Mouse (Mus musculus): ENCODE results near the gene C87436. TPM values are rescaled to one million over a fixed set of nuclear protein-coding genes. Genes with fewer than 3 reads are reported as not detected.

The C87436 gene
- polyA plus RNA-seq, 1 experiment from 2014 or later = 33.6 TPM

GRCm38 (mm10) chr6:86439531-86439930 is 1.4 kb downstream of the C87436 start:
- Histone ChIP-seq H3K4me1 (ENCODE audit: control insufficient read depth, insufficient read depth, low read length) (no peaks in the 10 kb centered on the region), H3K4me2 (ENCODE audit: low read length) (peak overlapping the region; percentile 79), H3K27me3 (replicated peaks; ENCODE audit: control insufficient read depth, insufficient read depth, low read length) (no peaks in the 10 kb centered on the region), H3K9me3 (replicated peaks; ENCODE audit: control insufficient read depth, low read length) (no peaks in the 10 kb centered on the region), H3K4me3 (ENCODE audit: low read depth, low read length) (peak overlapping the region; percentile 83), H3K9ac (ENCODE audit: low read length) (peak overlapping the region; percentile 86), H3K27ac (ENCODE audit: low read depth, low read length) (no peak overlapping the region), H3K36me3 (ENCODE audit: control insufficient read depth, insufficient read depth, low read length) (peaks cover 33% of the 10 kb centered on the region)
- DNase-seq (ENCODE audit: low spot score) (no peak), ATAC-seq (no peak)
- WGBS = 95% methylated on average over 1 of the region's 1 CpGs

DNA sequence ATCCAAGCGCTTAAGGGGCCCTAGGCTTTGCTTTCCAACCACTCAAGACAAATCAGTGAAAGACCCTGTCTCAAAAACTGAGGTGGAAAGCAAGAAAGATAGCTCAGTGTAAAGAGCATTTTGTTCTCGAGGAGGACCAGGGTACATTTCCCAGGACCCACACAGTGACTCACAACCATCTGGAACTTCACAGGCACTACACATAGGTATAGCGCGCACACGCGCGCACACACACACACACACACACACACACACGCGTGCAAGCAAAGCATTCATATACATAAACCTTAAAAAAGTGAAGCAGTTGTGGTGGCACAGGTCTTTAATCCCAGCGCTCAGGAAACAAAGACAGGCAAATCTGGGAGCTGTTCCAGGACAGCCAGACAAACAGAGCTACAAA is 3.4 kb downstream of the C87436 start:
- WGBS = 91% methylated on average over 10 of the region's 10 CpGs
- no peaks in the 10 kb centered on the region for H3K27me3 ChIP-seq (replicated peaks; ENCODE audit: control insufficient read depth, insufficient read depth, low read length)
- no peak overlapping the region for H3K4me2 ChIP-seq (ENCODE audit: low read length)
- DNase-seq (ENCODE audit: low spot score) (no peak), ATAC-seq (no peak)
- peaks cover 29% of the 10 kb centered on the region for H3K36me3 ChIP-seq (ENCODE audit: control insufficient read depth, insufficient read depth, low read length)
- H3K4me3 ChIP-seq (ENCODE audit: low read depth, low read length) = no peak overlapping the region
- H3K27ac ChIP-seq (ENCODE audit: low read depth, low read length) = no peak overlapping the region
- H3K9me3 ChIP-seq (replicated peaks; ENCODE audit: control insufficient read depth, low read length) = no peaks in the 10 kb centered on the region
- H3K9ac ChIP-seq (ENCODE audit: low read length) = no peak overlapping the region
- no peaks in the 10 kb centered on the region for H3K4me1 ChIP-seq (ENCODE audit: control insufficient read depth, insufficient read depth, low read length)

- no peaks in the 10 kb centered on the region for H3K4me1 ChIP-seq (ENCODE audit: control insufficient read depth, insufficient read depth, low read length)
- H3K27me3 ChIP-seq (replicated peaks; ENCODE audit: control insufficient read depth, insufficient read depth, low read length) = no peaks in the 10 kb centered on the region
- ATAC-seq = no peak
- H3K36me3 ChIP-seq (ENCODE audit: control insufficient read depth, insufficient read depth, low read length) = peaks cover 56% of the 10 kb centered on the region
- H3K4me2 ChIP-seq (ENCODE audit: low read length) = no peak overlapping the region
- H3K9ac ChIP-seq (ENCODE audit: low read length) = no peak overlapping the region
- DNase-seq (ENCODE audit: low spot score) = no peak
- H3K27ac ChIP-seq (ENCODE audit: low read depth, low read length) = no peak overlapping the region
- no peaks in the 10 kb centered on the region for H3K9me3 ChIP-seq (replicated peaks; ENCODE audit: control insufficient read depth, low read length)
- WGBS = 97% methylated on average over 18 of the region's 18 CpGs
- H3K4me3 ChIP-seq (ENCODE audit: low read depth, low read length) = no peak overlapping the region
Observed at GRCm38 (mm10) chr6:86445551-86445950, 7.4 kb downstream of the C87436 start.

DNA sequence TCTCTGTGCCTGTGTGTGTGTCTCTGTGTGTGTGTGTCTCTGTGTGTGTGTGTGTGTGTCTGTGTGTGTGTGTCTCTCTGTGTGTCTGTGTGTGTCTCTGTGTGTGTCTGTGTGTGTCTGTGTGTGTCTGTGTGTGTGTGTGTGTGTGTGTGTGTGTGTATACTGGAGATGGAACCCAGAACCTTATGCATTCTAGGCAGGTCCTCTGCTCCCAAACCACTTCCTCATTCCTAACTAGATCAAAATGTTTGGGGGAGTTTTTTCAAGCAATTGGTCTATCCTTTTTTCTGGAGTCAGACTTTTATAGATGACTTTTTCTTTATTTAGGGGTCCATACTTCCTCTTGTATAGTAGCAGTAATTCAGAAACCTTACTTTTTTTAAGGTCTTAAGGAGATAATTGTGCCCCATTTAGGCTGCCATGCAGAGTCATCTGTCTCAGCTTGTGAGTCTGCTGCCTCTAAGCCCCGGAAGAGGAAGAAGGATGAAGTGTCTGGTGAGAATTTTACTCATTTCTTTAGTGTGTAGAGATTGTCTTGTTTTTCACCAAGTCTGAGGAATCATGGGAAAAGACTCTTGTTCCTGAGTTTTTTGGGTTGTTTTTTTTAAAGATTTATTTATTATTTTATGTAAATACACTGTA is 8.9 kb downstream of the C87436 start:
- Histone ChIP-seq H3K4me2 (ENCODE audit: low read length) (no peak overlapping the region), H3K9ac (ENCODE audit: low read length) (no peak overlapping the region), H3K4me1 (ENCODE audit: control insufficient read depth, insufficient read depth, low read length) (no peaks in the 10 kb centered on the region), H3K36me3 (ENCODE audit: control insufficient read depth, insufficient read depth, low read length) (peaks cover 65% of the 10 kb centered on the region), H3K9me3 (replicated peaks; ENCODE audit: control insufficient read depth, low read length) (no peaks in the 10 kb centered on the region), H3K4me3 (ENCODE audit: low read depth, low read length) (no peak overlapping the region), H3K27ac (ENCODE audit: low read depth, low read length) (no peak overlapping the region), H3K27me3 (replicated peaks; ENCODE audit: control insufficient read depth, insufficient read depth, low read length) (no peaks in the 10 kb centered on the region)
- WGBS = 92% methylated on average over 1 of the region's 1 CpGs
- ATAC-seq = no peak
- no peak for DNase-seq (ENCODE audit: low spot score)

- DNase-seq (ENCODE audit: low spot score) = no peak
- Histone ChIP-seq H3K4me3 (ENCODE audit: low read depth, low read length) (no peak overlapping the region), H3K4me1 (ENCODE audit: control insufficient read depth, insufficient read depth, low read length) (no peaks in the 10 kb centered on the region), H3K9me3 (replicated peaks; ENCODE audit: control insufficient read depth, low read length) (no peaks in the 10 kb centered on the region), H3K27me3 (replicated peaks; ENCODE audit: control insufficient read depth, insufficient read depth, low read length) (no peaks in the 10 kb centered on the region), H3K36me3 (ENCODE audit: control insufficient read depth, insufficient read depth, low read length) (peaks cover 70% of the 10 kb centered on the region), H3K9ac (ENCODE audit: low read length) (no peak overlapping the region), H3K4me2 (ENCODE audit: low read length) (no peak overlapping the region), H3K27ac (ENCODE audit: low read depth, low read length) (no peak overlapping the region)
- WGBS = 88% methylated on average over 3 of the region's 3 CpGs
- ATAC-seq = no peak
Observed at GRCm38 (mm10) chr6:86456727-86457126, 18.6 kb downstream of the C87436 start.

GRCm38 (mm10) chr6:86463079-86463478 is 24.9 kb downstream of the C87436 start:
- no peak overlapping the region for H3K27ac ChIP-seq (ENCODE audit: low read depth, low read length)
- no peak for DNase-seq (ENCODE audit: low spot score)
- no peak for ATAC-seq
- H3K36me3 ChIP-seq (ENCODE audit: control insufficient read depth, insufficient read depth, low read length) = peaks cover 64% of the 10 kb centered on the region
- no peaks in the 10 kb centered on the region for H3K9me3 ChIP-seq (replicated peaks; ENCODE audit: control insufficient read depth, low read length)
- H3K27me3 ChIP-seq (replicated peaks; ENCODE audit: control insufficient read depth, insufficient read depth, low read length) = no peaks in the 10 kb centered on the region
- no peaks in the 10 kb centered on the region for H3K4me1 ChIP-seq (ENCODE audit: control insufficient read depth, insufficient read depth, low read length)
- WGBS = 92% methylated on average over 3 of the region's 3 CpGs
- no peak overlapping the region for H3K4me2 ChIP-seq (ENCODE audit: low read length)
- H3K9ac ChIP-seq (ENCODE audit: low read length) = no peak overlapping the region
- no peak overlapping the region for H3K4me3 ChIP-seq (ENCODE audit: low read depth, low read length)

DNA sequence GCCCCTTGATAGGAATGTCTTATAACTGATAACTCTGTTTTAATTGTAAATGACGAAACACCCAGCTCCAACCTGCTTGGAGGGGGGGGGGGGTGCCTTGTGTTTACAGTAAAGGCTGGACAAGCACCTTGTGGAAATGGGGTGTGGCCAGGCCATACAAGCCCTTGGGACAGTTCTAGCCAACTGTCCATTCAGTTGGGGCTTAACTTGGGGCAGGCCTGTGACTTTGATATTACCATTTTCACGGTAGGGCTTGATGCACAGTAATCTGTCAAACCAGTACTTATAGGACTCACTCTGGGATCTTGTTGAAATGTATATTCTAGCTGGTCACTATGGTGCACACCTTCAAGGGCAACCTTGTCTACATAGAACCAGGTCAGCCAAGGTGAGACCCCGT is 33.1 kb downstream of the C87436 start:
- no peaks in the 10 kb centered on the region for H3K27me3 ChIP-seq (replicated peaks; ENCODE audit: control insufficient read depth, insufficient read depth, low read length)
- H3K9me3 ChIP-seq (replicated peaks; ENCODE audit: control insufficient read depth, low read length) = no peaks in the 10 kb centered on the region
- ATAC-seq = no peak
- no peak for DNase-seq (ENCODE audit: low spot score)
- WGBS = 89% methylated on average over 3 of the region's 3 CpGs
- peak overlapping the region; percentile 31; the same call in 1 of the 2 replicates for H3K4me3 ChIP-seq (ENCODE audit: low read depth, low read length)
- H3K36me3 ChIP-seq (ENCODE audit: control insufficient read depth, insufficient read depth, low read length) = peaks cover 23% of the 10 kb centered on the region
- H3K4me1 ChIP-seq (ENCODE audit: control insufficient read depth, insufficient read depth, low read length) = peaks cover 14% of the 10 kb centered on the region
- H3K27ac ChIP-seq (ENCODE audit: low read depth, low read length) = no peak overlapping the region; the same call in 1 of the 2 replicates
- peak overlapping the region; percentile 74 for H3K4me2 ChIP-seq (ENCODE audit: low read length)
- H3K9ac ChIP-seq (ENCODE audit: low read length) = no peak overlapping the region

DNA sequence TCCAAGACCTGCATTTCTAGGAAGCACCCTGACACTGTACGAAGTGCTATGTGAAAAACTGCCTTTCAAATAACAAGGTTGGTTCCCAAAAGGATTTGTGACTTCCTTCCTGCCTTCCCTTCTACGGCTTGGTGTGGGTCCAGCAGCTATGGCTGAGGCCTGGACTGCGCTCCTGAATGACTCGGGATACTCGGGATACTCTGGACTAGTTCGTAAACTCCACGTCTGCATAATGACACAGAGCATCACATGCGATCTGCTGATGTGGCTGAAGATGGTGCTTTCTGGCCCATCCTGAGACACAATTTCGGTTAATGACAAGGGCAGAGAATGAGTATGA is 33.6 kb downstream of the C87436 start:
- peak overlapping the region; percentile 79 for H3K27ac ChIP-seq (ENCODE audit: low read depth, low read length)
- no peaks in the 10 kb centered on the region for H3K27me3 ChIP-seq (replicated peaks; ENCODE audit: control insufficient read depth, insufficient read depth, low read length)
- H3K4me3 ChIP-seq (ENCODE audit: low read depth, low read length) = peak overlapping the region; percentile 31
- H3K4me1 ChIP-seq (ENCODE audit: control insufficient read depth, insufficient read depth, low read length) = peaks cover 14% of the 10 kb centered on the region
- WGBS = 29% methylated on average over 9 of the region's 9 CpGs
- H3K9ac ChIP-seq (ENCODE audit: low read length) = peak overlapping the region; percentile 65
- H3K9me3 ChIP-seq (replicated peaks; ENCODE audit: control insufficient read depth, low read length) = no peaks in the 10 kb centered on the region
- ATAC-seq (no peak; the same call in 1 of the 2 replicates), DNase-seq (ENCODE audit: low spot score) (no peak)
- H3K36me3 ChIP-seq (ENCODE audit: control insufficient read depth, insufficient read depth, low read length) = peaks cover 21% of the 10 kb centered on the region
- peak overlapping the region; percentile 74 for H3K4me2 ChIP-seq (ENCODE audit: low read length)

- Histone ChIP-seq H3K4me2 (ENCODE audit: low read length) (peak overlapping the region; percentile 74), H3K4me1 (ENCODE audit: control insufficient read depth, insufficient read depth, low read length) (peaks cover 14% of the 10 kb centered on the region), H3K9ac (ENCODE audit: low read length) (peak overlapping the region; percentile 65), H3K36me3 (ENCODE audit: control insufficient read depth, insufficient read depth, low read length) (peaks cover 18% of the 10 kb centered on the region), H3K4me3 (ENCODE audit: low read depth, low read length) (peak overlapping the region; percentile 31), H3K27me3 (replicated peaks; ENCODE audit: control insufficient read depth, insufficient read depth, low read length) (no peaks in the 10 kb centered on the region), H3K9me3 (replicated peaks; ENCODE audit: control insufficient read depth, low read length) (no peaks in the 10 kb centered on the region), H3K27ac (ENCODE audit: low read depth, low read length) (peak overlapping the region; percentile 92)
- DNase-seq (ENCODE audit: low spot score) (peak; percentile 99), ATAC-seq (peak; percentile 96)
- under 1% methylated on average over 56 of the region's 56 CpGs for WGBS
Observed at GRCm38 (mm10) chr6:86472100-86472955, 34.2 kb downstream of the C87436 start.
